Mouse (Mus musculus) left cerebral cortex, adult 9 months (tissue): ENCODE measurements around the gene Huwe1.

Experiments
- DNase-seq, 2 experiments: peaks; one replicate each; pipeline ENCODE4 v3.0.0; 2022; ENCODE audit warnings: low spot score in 2 of 2

Huwe1 gene

DNA sequence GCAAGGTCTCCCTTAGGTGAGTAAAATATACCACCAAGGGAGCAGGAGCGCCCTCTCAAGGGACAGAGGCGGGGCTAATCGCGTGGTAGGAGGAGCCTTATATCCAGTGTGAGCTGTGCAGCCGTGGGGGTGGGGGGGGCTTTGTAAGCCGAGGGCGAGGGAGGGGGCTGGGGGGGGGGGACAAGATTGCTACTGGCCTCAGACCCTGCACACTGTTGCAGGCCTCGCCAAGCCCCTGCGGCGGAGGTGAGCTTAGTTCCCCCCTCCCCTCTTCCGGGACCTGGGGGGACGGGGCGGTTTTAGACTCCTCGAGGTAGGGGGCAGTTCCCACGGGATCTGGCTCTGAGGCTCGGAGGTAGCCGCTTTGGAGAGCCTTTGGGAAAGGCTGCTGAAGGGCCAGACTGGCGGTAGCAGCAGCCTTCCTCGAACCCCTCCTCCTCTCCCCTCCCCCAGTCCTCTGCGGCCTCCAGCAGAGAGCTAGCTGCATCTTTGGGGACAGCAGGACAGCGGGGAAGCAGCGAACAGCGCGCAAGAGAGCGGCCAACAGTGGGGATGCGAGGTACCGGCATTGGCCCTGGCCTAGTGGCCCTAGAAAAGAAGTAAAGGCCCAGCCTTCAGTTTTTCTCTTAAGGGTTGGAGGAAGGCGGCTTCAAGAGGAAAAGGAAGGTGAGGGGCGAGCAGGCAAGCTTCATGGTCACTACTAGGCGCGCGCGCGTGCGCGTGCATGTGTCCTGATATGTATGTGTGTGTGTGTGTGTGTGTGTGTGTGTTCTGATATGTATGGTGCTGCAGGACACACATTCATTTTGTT, at the start of gene Huwe1:
Huwe1 (plus strand) TSS at position 107 of the 811 bp plus-strand sequence.
- DNase-seq, result peak; percentile 31 to 58

- DNase-seq, result no peak
These were observed 20.3 kb upstream of the Huwe1 start for GRCm38 (mm10) chrX:151780348-151780747.

- DNase-seq, result no peak
These were observed 17.7 kb upstream of the Huwe1 start for GRCm38 (mm10) chrX:151782939-151783338.

DNA sequence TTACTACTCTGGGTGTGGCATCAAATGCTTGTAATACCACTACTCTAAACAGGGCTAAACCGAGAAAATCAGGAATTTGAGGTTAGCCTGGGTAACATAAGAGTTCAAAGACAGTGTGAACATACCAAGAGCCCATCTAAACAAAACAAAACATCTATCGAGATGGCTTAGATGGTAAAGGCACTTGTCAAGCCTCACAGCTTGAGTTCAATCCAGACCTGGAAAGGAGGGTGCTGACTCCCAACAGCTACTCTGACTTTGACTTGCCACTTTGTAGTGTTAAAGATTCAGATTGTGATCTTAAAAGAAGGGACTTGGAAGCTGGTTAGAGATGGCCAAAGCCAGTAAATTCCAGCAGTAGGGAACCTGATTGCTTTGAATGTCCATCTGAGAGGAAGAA, 7.8 kb upstream of the Huwe1 start:
- no peak for DNase-seq

GRCm38 (mm10) chrX:151797970-151798369, 2.6 kb upstream of the Huwe1 start:
- DNase-seq, result no peak

- peak in 1 of 2 experiments; percentile 2 for DNase-seq
These were observed 1.8 kb downstream of the Huwe1 start for GRCm38 (mm10) chrX:151802328-151802955.

DNA sequence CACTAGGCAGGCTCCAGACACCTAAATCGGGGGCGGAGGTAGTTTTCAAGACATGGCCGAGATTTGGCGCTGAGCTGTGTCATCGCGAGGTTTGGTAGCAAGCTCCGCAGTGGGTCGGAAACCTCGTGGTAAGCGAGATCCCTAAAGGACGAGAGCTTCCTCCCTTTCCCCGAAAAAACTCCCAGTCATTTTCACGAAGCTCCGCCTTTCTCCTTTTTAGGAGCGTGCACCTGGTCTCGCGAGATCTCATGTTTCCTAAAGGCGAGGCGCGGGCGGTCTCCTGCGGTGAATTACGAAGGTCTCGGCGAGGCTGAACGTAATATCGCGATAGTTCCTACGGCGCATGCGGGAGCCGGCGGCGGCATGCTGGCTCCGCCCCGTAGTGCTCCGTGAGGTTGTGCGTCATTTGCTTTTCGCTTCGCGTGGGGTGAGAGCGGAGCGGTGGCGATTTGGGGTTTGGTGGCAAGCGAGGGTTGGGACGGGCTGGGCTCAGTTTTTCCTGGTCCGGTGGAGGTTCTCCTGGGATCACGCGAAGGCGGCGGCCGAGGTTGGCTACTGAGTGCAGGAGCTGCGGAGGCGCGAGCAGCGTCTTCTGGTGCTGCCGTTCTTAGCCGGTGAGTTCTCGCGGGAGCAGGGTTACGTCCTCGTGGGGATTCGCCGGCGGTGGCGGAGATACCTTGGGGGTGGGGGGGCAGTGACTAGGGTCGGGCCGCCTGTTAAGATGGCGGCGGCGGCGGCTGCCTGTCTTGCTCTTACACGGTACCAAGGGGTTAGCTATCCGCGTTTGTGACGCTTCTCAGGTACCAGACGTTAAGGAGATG, 2.6 kb downstream of the Huwe1 start:
- peak; percentile 95 to 96 for DNase-seq

DNA sequence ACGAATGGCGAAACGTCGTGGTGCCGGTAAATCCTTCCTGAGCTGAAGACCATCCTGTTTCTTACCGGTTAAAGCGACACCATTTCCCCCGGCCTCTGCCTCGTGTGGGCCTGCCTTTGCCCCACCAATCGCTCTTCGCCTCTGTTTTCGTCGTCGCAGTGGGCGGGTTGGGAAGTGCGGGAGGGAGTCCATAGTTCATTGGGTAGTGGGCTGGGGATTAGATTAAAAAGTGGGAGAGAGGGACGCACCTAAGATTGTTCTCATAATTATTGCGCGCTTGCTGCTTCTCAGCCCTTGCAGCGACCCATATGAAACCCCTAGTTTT, 3.1 kb downstream of the Huwe1 start:
- peak in 1 of 2 experiments; percentile 9 for DNase-seq

DNA sequence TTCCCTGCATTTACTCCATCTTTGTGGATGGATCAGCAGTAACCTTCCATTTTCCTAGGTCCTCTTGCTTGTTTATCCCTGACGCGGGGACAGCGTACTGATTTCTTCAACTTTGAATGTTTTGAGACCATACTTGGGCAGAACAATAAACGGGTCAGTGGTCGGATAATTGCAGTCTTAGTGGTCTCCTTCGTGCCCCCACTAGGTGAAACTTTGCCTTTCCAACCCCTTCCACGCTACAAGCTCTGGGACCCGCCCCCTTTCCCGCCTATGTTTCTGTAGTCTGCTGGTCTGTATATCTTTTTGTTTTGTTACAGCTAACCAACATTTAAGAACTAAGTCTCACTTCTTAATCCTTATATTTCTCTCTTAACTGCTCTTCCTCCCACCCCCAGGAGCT, 3.8 kb downstream of the Huwe1 start:
- no peak for DNase-seq

GRCm38 (mm10) chrX:151811481-151811880, 10.9 kb downstream of the Huwe1 start:
- no peak for DNase-seq

GRCm38 (mm10) chrX:151813656-151814055, 13.0 kb downstream of the Huwe1 start:
- no peak for DNase-seq

DNA sequence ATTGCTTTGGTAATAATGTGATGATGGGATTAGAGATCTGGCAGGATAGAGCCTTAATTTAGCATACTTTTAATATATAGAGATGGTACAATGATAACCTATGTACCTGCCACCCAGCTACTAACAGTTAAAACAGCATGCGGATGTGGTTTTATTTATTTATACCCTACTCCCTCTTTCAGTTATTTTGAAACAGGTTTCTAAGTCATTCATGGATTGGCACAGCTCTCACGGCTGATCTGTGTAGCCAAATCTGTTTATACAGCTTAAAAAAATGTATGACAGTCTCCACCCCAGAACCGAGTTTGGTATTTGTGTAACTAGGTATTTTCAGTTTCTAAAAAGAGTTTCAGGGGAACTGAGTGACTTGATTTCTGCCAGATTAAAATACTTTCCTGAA, 17.1 kb downstream of the Huwe1 start:
- DNase-seq, result no peak

GRCm38 (mm10) chrX:151828971-151829370, 28.4 kb downstream of the Huwe1 start:
- no peak for DNase-seq

- DNase-seq, result no peak
These were observed 30.7 kb downstream of the Huwe1 start for GRCm38 (mm10) chrX:151831260-151831659.

- DNase-seq, result no peak
These were observed 32.4 kb downstream of the Huwe1 start for GRCm38 (mm10) chrX:151832982-151833381.

GRCm38 (mm10) chrX:151859436-151859835, 58.8 kb downstream of the Huwe1 start:
- no peak for DNase-seq

- DNase-seq, result no peak
These were observed 110.1 kb downstream of the Huwe1 start for GRCm38 (mm10) chrX:151910692-151911091.

GRCm38 (mm10) chrX:151912267-151912666, 111.7 kb downstream of the Huwe1 start:
- DNase-seq, result no peak

DNA sequence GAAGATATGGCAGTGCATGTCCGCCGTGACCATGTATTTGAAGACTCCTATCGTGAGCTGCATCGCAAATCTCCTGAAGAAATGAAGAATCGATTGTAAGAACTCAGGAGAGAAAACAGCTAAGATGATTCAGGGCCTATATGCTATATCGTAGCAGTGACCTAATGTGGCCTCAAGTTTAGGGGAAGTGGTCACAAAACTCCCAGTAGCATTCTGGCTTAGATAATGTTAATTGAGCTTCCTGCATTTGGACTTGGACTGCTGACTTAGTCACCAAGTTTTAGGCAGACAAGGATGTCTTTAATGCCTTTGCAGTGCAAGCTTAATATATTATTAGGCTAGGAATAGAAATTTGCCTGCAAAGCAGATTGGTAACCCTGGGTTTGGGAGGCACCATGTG, 128.8 kb downstream of the Huwe1 start:
- no peak for DNase-seq

- DNase-seq, result no peak
These were observed 138.2 kb downstream of the Huwe1 start for GRCm38 (mm10) chrX:151938852-151939251.

DNA sequence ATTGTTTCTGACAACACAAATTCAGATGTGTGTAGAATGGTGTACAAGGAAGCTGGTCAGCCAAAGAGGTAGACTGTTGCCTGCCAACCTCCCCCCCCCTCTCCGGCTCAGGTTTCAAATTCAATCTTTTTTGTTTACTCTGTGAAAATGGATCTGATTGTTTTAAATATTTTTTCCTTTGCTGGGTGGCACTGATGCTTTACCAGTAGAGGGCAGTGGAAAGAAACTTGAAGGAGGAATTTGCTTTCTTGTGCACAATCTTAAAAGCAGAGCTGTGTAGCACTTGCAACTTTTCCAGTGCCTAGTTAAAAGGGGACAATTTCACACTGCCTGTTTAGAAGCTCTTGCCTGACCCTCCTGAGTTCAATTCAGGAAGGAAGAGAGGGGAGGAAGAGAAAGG, 146.4 kb downstream of the Huwe1 start:
- DNase-seq, result no peak

GRCm38 (mm10) chrX:151947781-151948180, 147.2 kb downstream of the Huwe1 start:
- no peak for DNase-seq

- no peak for DNase-seq
These were observed 149.6 kb downstream of the Huwe1 start for GRCm38 (mm10) chrX:151950231-151950630.
